ENCODE assay signal across 18 mouse cellular contexts in the genomic region with DNA sequence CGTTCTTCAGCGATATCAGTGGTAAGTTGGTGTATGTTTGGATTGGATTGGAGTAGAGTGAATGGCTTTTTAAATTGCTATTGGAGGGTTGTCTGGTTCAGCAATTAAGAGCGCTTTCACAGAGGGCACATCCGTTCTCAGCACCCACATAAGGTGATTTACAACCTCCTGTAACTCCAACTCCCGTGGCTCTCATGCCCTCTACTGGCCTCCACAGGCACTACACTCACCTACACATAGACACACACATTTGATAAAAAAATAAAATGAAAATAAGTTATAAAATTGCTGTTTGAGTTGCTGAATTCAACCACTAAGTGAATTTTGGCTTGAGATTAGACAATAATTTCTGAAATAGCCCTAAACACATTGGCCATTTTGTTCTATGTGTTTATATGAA. TPM values are rescaled to one million over a fixed set of nuclear protein-coding genes. Genes with fewer than 3 reads are reported as not detected.
DNase-seq lines count a peak whose midpoint lies in the region; ATAC-seq and TF ChIP-seq lines count a peak whose summit lies in the region.
"Had no signal": no experiment of that assay in that cellular context is flagged by ENCODE, and none has a peak within 500 bp of the region (broad histone marks: within the 10 kb centered on the region; RNA-seq: fewer than 3 reads in every experiment).

No protein-coding gene starts in this region.

- no peaks in the 10 kb centered on the region for H3K36me3 ChIP-seq in lung, embryonic 14.5 days (ENCODE audit: insufficient read depth)
- H3K36me3 ChIP-seq in liver, postnatal 0 days (replicated peaks; ENCODE audit: insufficient read depth, low read length): no peaks in the 10 kb centered on the region

- peaks cover 28% of the 10 kb centered on the region for H3K27me3 ChIP-seq in lung, embryonic 14.5 days (ENCODE audit: insufficient read depth, low read length)
- peaks cover 25% of the 10 kb centered on the region for H3K27me3 ChIP-seq in liver, postnatal 0 days (ENCODE audit: insufficient read depth, low read length)

- H3K9ac ChIP-seq in lung, embryonic 14.5 days: no peak overlapping the region
- H3K9ac ChIP-seq in liver, postnatal 0 days (replicated peaks): no peak overlapping the region

- no peak for TF ChIP-seq EP300 in liver, postnatal 0 days (IDR thresholded peaks at IDR 0.05; ENCODE audit: low read depth)

- intact Hi-C loops in gastrocnemius, adult 2 months (cut with DNase I): no loop called here
- intact Hi-C loops in gastrocnemius, postnatal 36 days (cut with DNase I): no loop called here

- DNase-seq in gastrocnemius, adult 2 months: no peak
- DNase-seq in gastrocnemius, postnatal 36 days: no peak
- DNase-seq in lung, embryonic 14.5 days: no peak
- no peak for DNase-seq in lung, adult 18-20 months
- DNase-seq in ES-CJ7 (ENCODE audit: low read depth, low spot score): peak; percentile 51
- no peak for DNase-seq in liver, postnatal 0 days
- DNase-seq in adrenal gland, adult 2 months: no peak
- DNase-seq: cerebellum, postnatal 36 days; kidney, adult 8-10 months; lung, postnatal 4 days had no signal

- H3K4me1 ChIP-seq in lung, embryonic 14.5 days (ENCODE audit: insufficient read depth): no peaks in the 10 kb centered on the region
- H3K4me1 ChIP-seq in liver, postnatal 0 days (ENCODE audit: insufficient read depth): 0 out of 2 replicates have a peak, but pooled peaks cover under 1% of the 10 kb centered on the region

- H3K4me3 ChIP-seq in gastrocnemius, adult 2 months: no peak overlapping the region
- H3K4me3 ChIP-seq in lung, embryonic 14.5 days (ENCODE audit: low read depth, low read length): no peak overlapping the region
- no peak overlapping the region for H3K4me3 ChIP-seq in liver, postnatal 0 days (ENCODE audit: low read depth, low read length)

- TF ChIP-seq CTCF in gastrocnemius, adult 2 months (IDR thresholded peaks at IDR 0.05): peak; percentile 23; the same call in 1 of the 2 replicates
- TF ChIP-seq CTCF in lung, embryonic 14.5 days (IDR thresholded peaks at IDR 0.05; ENCODE audit: low read depth): peak; percentile 43
- peak; percentile 45; the same call in 1 of the 2 replicates for TF ChIP-seq CTCF in liver, postnatal 0 days (IDR thresholded peaks at IDR 0.05; ENCODE audit: low read depth)

- WGBS in lung, embryonic 14.5 days: 80% methylated on average over 5 of the region's 5 CpGs
- WGBS in liver, postnatal 0 days (ENCODE audit: insufficient replicate concordance): 72% methylated on average over 5 of the region's 5 CpGs

- no peak overlapping the region for H3K27ac ChIP-seq in gastrocnemius, adult 2 months
- no peak overlapping the region for H3K27ac ChIP-seq in lung, embryonic 14.5 days (ENCODE audit: low read depth)
- H3K27ac ChIP-seq in liver, postnatal 0 days (ENCODE audit: low read depth): no peak overlapping the region

- H3K9me3 ChIP-seq in lung, embryonic 14.5 days (ENCODE audit: low read depth, low read length): no peaks in the 10 kb centered on the region
- H3K9me3 ChIP-seq in liver, postnatal 0 days (ENCODE audit: low read length): 0 out of 2 replicates have a peak, but pooled peaks cover 3% of the 10 kb centered on the region

- ATAC-seq in lung, embryonic 14.5 days (ENCODE audit: insufficient read depth): no peak
- no peak for ATAC-seq in liver, postnatal 0 days
- ATAC-seq in erythroid progenitor cell, adult 5-6 weeks (replicated peaks; ENCODE audit: low FRiP score, poor library complexity, severe bottlenecking): no peak
- ATAC-seq: midbrain, embryonic 16.5 days had no signal

- H3K4me2 ChIP-seq in lung, embryonic 14.5 days: no peak overlapping the region
- H3K4me2 ChIP-seq in liver, postnatal 0 days (ENCODE audit: low read depth, low read length): no peak overlapping the region

RNA-seq across cellular contexts. Expression of a gene that starts 5.5 kb away (rescaled TPM):
- total RNA-seq in gastrocnemius, adult 2 months (2021): under 1 TPM in 1 of 2 experiments, not detected in 1; 0.22 TPM
- 1 to 10 TPM in 1 of 2 experiments, not detected in 1; 1.3 TPM for total RNA-seq in gastrocnemius, postnatal 36 days (2021)
- 0.14 and 0.32 TPM in 2 replicates for polyA plus RNA-seq in lung, embryonic 14.5 days (2014; fragmentation: Nextera tagmentation; extraction: Ambion mirVana)
- 1.2 and 1.3 TPM in 2 replicates for polyA plus RNA-seq in liver, postnatal 0 days (2015; fragmentation: Nextera tagmentation; extraction: Ambion mirVana)
- total RNA-seq in erythroid progenitor cell, adult 5-6 weeks (2015; ENCODE audit: low replicate concordance): 19.5 and 21.0 TPM in 2 replicates
- total RNA-seq in erythroid progenitor cell, adult 5-6 weeks (2017; ENCODE audit: low replicate concordance): 5.4 and 6.7 TPM in 2 replicates
- under 1 TPM; 0.72 to 0.86 TPM for total RNA-seq in adrenal gland, adult 2 months (2021)
- polyA plus RNA-seq in adrenal gland, adult 2 months (2012; rRNA removed): 0.10 and 0.36 TPM in 2 replicates
- polyA plus RNA-seq: C2C12; limb, embryonic 11.5 days; midbrain, embryonic 16.5 days had no signal

RNA-seq across cellular contexts. Expression of a gene that starts 10.6 kb away (rescaled TPM):
- total RNA-seq in gastrocnemius, adult 2 months (2021): not detected
- not detected for total RNA-seq in gastrocnemius, postnatal 36 days (2021)
- polyA plus RNA-seq in lung, embryonic 14.5 days (2014; fragmentation: Nextera tagmentation; extraction: Ambion mirVana): 0.57 TPM in 1 of 2 replicates, not detected in the other
- 0.65 and 1.1 TPM in 2 replicates for polyA plus RNA-seq in liver, postnatal 0 days (2015; fragmentation: Nextera tagmentation; extraction: Ambion mirVana)
- 7.5 and 8.3 TPM in 2 replicates for total RNA-seq in erythroid progenitor cell, adult 5-6 weeks (2015; ENCODE audit: low replicate concordance)
- total RNA-seq in erythroid progenitor cell, adult 5-6 weeks (2017; ENCODE audit: low replicate concordance): 3.1 and 13.2 TPM in 2 replicates
- total RNA-seq in adrenal gland, adult 2 months (2021): under 1 TPM; 0.66 to 0.69 TPM
- polyA plus RNA-seq in adrenal gland, adult 2 months (2012; rRNA removed): 0.10 and 0.30 TPM in 2 replicates
- total RNA-seq: heart, adult 8-10 months; hematopoietic stem cell, adult 5-6 weeks had no signal
- polyA plus RNA-seq: C2C12 had no signal

RNA-seq across cellular contexts. Expression of a gene that starts 46.8 kb away (rescaled TPM):
- total RNA-seq in gastrocnemius, adult 2 months (2021): 10 to 100 TPM; 24.5 to 25.7 TPM
- total RNA-seq in gastrocnemius, postnatal 36 days (2021): 10 to 100 TPM; 20.9 to 24.0 TPM
- 6.6 and 6.9 TPM in 2 replicates for polyA plus RNA-seq in lung, embryonic 14.5 days (2014; fragmentation: Nextera tagmentation; extraction: Ambion mirVana)
- 39.3 and 42.0 TPM in 2 replicates for polyA plus RNA-seq in liver, postnatal 0 days (2015; fragmentation: Nextera tagmentation; extraction: Ambion mirVana)
- total RNA-seq in erythroid progenitor cell, adult 5-6 weeks (2015; ENCODE audit: low replicate concordance): 54.5 and 58.4 TPM in 2 replicates
- 68.6 and 79.1 TPM in 2 replicates for total RNA-seq in erythroid progenitor cell, adult 5-6 weeks (2017; ENCODE audit: low replicate concordance)
- total RNA-seq in adrenal gland, adult 2 months (2021): 100 to 1,000 TPM in 1 of 2 experiments, 10 to 100 TPM in 1; 94.9 to 180 TPM
- polyA plus RNA-seq in adrenal gland, adult 2 months (2012; rRNA removed): 151 and 188 TPM in 2 replicates

RNA-seq across cellular contexts. Expression of a gene that starts 57.8 kb away (rescaled TPM):
- total RNA-seq in gastrocnemius, adult 2 months (2021): not detected
- total RNA-seq in gastrocnemius, postnatal 36 days (2021): not detected
- not detected in 2 replicates for polyA plus RNA-seq in lung, embryonic 14.5 days (2014; fragmentation: Nextera tagmentation; extraction: Ambion mirVana)
- polyA plus RNA-seq in liver, postnatal 0 days (2015; fragmentation: Nextera tagmentation; extraction: Ambion mirVana): not detected in 2 replicates
- not detected in 2 replicates for total RNA-seq in erythroid progenitor cell, adult 5-6 weeks (2015; ENCODE audit: low replicate concordance)
- not detected in 2 replicates for total RNA-seq in erythroid progenitor cell, adult 5-6 weeks (2017; ENCODE audit: low replicate concordance)
- total RNA-seq in adrenal gland, adult 2 months (2021): not detected
- polyA plus RNA-seq in adrenal gland, adult 2 months (2012; rRNA removed): not detected in 2 replicates
- total RNA-seq: heart, adult 8-10 months; hematopoietic stem cell, adult 5-6 weeks; neutrophil, adult 5-6 weeks had no signal
- polyA plus RNA-seq: C2C12; frontal cortex, adult 2 months; limb, embryonic 11.5 days; midbrain, embryonic 16.5 days had no signal
